Mouse (Mus musculus) bone marrow, adult 2 months (tissue): Measurements from ENCODE around the gene Insig2.

ENCODE experiments used
- CTCF ChIP-seq: fragments of 200-500 bp; IDR thresholded peaks from 2 replicates; pipeline ENCODE4 v1.5.1; 2011; ENCODE audit warnings: low read length, control low read depth; ENCODE audit not compliant: control insufficient read depth, insufficient read depth
- POLR2A ChIP-seq: fragments of 200-500 bp; IDR thresholded peaks from 2 replicates; pipeline ENCODE4 v1.6.1; 2011; ENCODE audit warnings: low read depth, mild to moderate bottlenecking, control low read depth, low read length, borderline replicate concordance; ENCODE audit not compliant: control insufficient read depth

DNA sequence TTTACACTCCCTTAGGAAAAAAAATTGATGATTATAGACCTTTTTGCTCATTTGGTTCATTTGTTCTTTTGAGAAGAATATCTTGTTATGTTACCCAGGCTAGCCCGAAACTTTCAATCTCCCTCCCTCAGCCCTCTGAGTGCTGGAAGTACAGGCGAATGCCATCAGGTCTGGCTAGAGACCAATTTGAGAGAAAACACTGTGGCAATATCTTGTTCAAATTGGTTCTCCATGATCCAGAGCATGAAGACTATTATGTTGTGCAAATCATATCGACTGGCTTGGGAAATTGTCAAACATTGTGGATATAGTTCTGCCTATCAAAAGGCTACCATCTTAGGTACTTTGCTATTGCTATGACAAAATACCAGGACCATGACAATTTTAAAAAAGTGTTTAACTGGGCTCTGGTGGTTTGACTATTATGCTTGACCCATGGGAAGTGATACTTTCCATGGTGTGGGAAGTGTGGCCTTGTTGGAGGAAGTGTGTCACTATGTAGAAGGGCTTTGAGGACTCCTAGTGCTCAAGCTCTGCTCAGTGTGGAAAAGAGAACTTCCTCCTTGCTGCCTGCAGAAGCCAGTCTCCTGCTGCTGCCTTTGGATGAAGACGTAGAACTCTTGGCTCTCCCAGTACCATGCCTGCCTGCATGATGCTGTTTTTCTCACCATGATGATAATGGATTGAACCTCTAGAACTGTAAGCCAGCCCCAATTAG lies 1.8 kb upstream of the Insig2 start:
- TF ChIP-seq CTCF, result no peak
- TF ChIP-seq POLR2A, result no peak
